Mouse (Mus musculus): ENCODE measurements around the gene Ren1.

- no peak for TF ChIP-seq EP300 (IDR thresholded peaks at IDR 0.05)
- no peak for TF ChIP-seq CTCF (IDR thresholded peaks at IDR 0.05)
Observed at GRCm38 (mm10) chr1:133404005-133404404, 53.7 kb downstream of the Ren1 start.
